Mouse (Mus musculus) urinary bladder, postnatal 10 days (tissue): ENCODE results near the gene Cers2.

ENCODE experiments used
- DNase-seq: peaks from one replicate; pipeline ENCODE4 v3.0.0; 2022; ENCODE audit warnings: low spot score

Gene Cers2

DNA sequence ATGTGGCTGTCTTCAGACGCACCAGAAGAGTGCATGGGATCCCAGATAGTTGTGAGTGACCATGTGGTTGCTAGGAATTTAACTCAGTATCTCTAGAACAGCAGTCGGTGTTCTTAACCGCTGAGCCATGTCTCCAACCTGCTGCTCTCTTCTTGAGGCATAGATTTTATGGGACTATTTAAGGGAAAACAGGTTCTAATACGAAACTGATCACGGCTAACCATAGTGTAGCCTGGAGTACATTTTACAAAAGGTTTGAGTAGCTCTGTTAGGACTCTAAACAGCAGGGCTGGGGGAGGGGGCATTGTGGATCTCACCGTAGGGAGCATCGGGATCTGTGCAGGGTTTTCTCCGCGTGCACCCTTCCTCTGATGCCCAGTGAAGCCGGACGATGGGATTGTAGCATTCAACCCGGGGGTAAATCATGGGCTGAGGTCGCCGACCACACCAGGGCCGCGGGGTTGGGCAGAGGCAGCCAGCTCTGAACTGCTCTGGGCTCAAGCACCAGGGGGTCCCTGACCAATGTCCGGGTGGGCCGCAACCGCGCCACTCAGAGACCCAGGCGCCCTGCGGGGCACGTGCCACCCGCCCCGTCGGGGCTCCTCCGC, at the start of gene Cers2:
Gene Cers2 (plus strand): TSS at position 306 of the 608 bp plus-strand sequence.
- no peak for DNase-seq

DNA sequence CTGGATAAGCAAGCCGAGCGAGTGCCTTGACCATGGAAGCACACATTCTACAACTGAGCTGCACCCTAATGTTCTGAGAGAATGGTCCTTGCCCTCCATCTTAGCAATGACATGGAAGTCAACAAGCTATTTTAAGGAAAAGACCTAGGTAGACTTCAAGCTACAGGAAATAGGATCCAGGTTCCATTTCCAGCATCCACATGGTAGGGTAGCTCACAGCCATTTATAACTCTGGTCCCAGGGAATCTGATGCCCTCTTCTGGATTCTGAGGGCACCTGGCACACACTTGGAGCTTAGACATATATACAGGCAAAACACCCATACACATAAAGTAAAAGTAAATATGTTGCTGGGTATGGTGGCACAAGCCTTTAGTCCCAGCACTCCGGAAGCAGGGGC, 48.5 kb upstream of the Cers2 start:
- no peak for DNase-seq

DNA sequence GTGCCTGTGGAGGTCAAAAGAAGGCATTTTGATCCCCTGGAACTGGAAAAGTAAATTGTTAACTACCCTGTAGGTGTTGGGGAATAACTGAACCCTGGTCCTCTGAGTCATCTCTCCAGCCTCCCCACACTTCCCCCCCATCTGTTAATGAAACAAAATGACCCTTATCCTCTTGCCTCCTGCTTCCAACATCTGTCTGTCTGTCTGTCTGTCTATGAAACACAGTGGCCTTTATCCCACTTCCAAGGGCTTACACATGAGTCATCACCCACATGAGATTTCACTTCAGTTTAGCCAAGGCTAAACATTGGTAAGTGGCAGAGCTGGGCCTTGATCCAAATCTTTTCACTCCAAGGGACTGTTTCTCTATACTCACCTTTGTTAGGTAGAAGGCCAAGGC, 46.7 kb upstream of the Cers2 start:
- no peak for DNase-seq

DNA sequence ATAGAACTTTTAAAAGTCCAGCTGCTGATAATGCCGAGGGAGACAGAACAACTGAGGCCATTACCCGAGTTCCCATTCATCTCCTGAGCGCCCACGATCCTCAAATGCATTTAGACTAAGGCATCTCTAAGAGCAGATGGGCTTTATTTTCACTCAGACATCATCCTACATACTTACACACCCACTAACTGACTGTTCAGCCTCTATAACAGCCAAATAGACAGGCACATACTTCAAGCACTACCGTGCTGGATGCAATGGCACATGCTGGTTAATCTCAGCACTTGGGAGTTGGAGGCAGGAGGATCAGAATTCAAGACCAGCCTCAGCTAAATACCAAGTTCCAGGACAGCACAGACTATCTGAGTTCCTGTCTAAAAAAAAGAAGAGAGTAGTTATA, 44.8 kb upstream of the Cers2 start:
- no peak for DNase-seq

DNA sequence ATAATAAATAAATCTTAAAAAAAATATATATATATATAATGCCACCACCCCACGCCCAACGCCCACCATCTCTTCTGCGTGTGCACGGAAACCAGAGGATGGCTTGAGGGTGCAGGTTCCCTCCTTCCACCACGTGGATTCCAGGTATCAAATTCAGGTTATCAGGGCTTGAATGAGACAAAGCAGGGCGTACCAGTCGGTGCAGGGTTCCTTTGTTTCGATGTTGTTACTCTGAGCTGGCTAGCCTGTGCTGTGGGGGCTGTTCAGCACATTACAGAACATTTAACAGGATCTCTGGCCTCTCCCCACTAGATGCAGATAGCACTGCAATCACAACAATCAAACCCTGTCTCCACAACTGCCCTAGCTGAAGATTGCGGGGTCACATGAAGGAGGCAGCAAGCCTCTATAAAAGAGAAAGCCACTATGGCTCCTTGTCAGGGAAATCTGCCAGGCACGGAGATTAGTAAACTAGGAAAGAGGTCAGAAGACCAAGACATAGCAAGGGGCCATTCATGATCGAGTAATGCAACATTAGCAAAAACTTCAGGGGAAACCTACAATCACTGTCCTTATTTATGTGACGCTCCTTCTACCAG, 43.7 kb upstream of the Cers2 start:
- DNase-seq, result no peak

DNA sequence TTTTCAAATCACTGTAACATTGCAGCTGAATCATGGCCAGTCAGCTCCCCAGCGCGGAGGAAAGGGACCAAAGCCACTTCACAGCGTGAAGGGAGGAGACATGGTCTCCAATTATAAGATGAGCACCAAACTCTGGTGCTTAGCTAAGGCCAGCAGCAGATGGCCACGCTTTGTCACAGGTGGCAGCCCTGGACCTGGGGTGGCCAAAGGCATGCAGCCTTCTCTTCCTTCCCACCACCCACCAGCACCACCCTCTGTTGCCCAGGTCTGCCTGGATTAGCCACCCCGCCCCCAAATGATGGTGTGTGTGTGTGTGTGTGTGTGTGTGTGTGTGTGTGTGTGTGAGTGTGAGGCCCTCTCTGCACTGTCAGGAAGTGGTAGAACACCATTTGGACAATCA, 41.1 kb upstream of the Cers2 start:
- DNase-seq, result no peak

DNA sequence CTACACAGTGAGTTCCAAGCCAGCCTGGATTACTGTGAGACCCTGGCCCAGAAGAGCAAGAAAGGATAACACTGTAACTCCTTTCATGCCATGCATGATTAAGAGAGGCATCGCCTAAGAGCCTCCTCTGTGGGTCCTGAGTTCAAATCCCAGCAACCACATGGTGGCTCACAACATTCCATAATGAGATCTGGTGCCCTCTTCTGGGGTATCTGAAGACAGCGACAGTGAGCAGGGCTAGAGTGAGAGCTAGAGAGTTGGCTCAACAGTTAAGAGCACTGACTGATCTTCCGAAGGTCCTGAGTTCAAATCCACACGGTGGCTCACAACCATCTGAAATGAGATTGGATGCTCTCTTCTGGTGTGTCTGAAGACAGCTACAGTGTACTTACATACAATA, 40.1 kb upstream of the Cers2 start:
- no peak for DNase-seq

DNA sequence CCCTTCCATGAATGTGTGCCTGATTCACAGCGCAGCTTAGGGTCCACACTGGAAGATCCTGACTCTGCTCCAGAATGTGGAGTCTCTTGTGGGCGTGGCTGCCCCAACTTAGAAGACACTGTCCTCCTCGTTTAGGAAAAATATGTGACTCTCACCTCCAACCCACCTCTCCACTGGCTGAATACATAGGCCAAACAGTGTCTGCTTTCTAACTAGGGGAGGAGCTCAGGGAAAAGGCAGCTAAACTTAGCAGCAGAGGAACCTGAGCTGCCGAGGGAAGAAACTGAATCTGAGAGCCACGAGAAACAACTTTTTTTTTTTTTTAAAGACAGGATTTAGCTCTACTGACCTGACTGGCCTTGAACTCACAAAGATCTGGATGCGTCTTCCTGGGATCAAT, 39.4 kb upstream of the Cers2 start:
- DNase-seq, result no peak

DNA sequence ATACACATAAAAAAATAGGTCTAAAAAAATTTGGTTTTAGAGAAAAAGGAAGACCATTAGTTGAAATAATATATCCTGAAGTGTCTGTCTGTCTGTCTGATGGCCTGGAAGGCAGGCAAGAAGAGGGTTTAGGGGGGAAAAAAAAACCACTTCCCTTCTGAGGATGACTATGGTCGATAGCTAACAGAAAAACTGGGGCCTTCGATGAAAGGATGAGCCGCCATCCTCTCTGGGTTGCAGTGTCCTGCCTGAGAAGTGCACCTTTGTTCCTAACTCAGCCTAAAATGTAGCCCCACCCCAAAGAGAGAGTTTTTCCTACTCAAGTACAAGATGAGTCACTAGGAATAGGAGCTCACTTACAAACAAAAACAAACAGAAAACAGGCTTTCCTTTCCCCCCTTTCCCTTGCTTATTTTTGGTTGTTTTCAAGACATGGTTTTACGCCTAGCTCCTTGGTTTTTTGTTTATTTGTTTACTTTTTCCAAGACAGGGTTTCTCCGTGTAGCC, 38.1 kb upstream of the Cers2 start:
- DNase-seq, result no peak

DNA sequence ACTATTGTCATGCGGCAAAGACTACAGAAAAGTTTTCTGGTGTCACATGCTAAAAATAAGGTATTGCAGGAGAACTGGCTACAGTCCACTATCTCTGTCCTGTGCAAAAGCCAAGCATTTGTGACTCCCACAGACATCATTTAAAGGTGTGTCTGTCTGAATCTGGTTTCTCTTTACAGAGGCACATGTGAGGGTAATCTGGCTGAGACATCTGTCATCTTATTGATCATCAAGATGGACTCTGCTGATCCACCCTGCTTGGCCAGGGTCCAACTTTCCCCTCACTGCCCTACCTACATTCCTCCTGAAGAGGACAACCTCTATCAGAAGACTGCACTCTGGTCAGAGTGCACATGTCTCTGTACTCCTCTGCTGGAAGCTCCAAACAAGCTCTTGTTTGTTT, 37.4 kb upstream of the Cers2 start:
- no peak for DNase-seq

DNA sequence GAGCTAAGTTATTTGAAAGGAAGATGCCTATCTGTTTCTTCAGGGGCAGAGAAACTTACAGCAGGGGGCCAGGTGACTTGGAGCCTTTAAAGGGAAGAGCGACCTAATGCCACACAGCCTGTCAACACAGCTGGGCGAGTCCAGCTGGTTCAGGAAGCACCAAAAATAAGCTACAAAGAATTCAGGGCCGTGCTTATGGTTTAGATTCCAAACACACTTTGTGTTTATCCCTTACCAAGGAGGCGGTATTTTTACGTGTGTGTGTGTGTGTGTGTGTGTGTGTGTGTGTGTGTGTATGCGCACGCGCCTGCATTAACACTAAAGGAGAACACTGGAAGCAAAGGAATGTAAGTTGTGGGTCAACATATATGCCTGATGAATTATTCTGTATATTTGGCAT, 33.8 kb upstream of the Cers2 start:
- DNase-seq, result no peak

DNA sequence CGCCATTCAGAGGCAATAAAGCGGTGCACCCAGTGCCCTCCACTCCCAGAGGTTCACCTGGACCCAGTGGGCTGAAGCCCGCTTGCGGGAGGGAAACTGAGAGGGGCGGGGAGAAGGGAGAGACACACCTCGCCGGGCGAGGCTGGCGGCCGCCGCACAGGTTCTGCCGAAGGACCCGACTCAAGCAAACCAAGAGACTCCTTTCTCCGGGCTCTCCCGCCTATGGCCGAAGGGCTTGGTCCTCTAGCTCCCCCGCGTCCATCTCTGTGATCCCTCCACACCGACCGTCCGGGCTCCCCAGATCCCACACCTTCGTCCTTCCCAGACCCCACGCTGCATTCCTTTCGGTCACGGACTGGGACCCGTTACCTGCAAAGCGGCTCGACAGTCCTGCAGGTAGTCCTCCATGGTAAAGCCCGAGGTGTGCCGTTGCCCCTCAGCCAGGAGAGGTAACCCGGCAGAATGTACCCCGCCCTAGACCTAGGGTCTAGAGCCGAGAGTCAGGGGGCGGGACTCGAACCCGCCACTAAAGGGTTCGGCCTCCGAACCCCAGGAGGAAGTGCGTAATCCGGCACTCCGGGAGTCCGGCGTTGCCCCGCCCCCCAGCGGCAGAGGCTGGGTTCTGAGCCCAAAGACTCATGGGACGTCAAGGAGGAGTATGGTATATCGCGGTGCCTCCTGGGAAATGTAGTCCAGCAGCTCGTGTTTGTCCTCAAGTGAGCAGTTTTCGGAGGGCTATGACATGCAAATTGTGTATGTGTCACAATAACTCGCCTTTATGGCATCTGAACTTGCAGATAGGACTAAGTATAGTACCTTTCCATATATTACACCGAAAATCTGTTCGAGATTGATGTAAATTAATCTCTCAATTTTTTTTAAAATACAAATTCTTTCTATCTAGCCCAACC, 33.1 kb upstream of the Cers2 start, which contains the start of the genes Mindy1 and Prune1:
Gene Mindy1 (plus strand): TSS at position 130 of the 911 bp plus-strand sequence.
Gene Prune1 (minus strand): TSS at position 861 of the 911 bp plus-strand sequence.
- DNase-seq, result peak; percentile 95

DNA sequence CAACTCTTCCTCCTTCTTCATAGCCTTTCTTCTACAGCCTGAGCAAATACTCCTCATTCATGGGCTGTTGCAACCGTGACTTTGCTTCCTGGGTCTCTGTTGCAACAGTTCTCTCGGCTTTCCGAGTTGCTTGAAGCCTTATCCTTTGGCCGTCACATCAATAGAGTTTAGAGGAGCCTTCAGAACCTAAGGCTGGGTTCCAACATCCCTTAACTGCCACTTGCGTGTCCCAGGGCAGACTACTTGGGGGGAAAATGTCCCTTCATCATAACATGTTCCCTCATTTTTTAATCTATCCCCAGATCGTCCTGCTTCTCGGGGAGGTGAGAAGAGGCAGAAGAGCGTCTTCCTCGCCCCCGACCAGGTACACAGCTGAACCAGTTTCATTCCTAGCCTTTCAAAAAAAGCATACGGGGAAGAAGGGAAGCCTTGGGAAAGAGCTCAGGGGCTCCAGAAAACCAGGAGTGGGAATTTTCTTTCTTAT, 32.2 kb upstream of the Cers2 start:
- DNase-seq, result no peak

DNA sequence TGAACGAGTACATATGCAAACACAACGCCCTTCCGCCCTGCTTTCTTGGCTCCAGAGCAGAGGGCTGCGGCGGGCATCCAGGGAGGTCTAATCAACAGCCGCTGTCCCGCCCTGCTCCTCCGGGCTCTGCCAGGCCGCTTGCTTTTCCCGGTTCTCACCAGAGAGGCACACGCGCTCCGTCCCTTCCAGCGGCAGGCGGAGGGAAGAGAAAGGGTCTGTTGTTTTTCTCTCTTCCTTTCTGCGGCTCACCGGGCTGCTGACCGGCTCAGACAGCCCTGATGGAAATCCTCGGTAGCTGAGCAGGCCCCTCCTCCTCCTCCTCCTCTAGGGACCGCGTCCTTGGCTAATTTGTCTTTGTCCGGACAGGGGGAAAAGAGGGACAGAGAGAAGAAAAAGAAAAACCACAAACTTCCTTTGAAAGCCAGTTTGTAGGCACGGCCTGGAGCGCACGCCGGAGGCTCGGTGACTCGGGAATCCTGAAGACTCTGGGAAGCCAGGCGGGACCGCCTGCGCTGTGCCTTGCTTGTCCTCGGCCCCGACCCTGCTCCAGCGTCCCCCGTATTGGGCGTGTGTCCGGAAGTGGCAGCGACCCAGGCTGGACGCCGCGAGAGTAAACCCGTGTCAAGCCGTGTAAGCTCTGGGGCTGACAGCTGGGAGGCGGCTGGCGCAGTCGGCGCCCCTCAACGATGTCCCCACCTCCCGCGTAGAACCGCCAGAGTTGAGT, 31.6 kb upstream of the Cers2 start:
- peak; percentile 43 for DNase-seq

DNA sequence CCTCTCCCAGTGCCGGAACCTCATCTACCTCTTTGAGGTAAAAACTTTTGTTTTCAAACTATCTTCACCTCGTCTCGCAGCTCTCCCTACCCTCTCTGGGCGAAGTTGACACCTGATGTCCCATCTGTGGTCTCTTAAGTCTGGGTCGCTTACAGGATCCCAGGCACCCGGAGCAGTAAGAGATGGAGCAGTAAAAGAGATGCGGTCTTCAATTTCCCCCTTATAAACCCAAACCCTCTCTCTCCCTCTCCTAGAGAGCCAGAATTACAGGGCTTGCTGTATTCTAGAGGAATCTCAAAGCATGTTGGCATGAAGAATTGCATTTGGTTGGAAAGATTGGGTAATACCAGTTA, 31.0 kb upstream of the Cers2 start:
- no peak for DNase-seq

DNA sequence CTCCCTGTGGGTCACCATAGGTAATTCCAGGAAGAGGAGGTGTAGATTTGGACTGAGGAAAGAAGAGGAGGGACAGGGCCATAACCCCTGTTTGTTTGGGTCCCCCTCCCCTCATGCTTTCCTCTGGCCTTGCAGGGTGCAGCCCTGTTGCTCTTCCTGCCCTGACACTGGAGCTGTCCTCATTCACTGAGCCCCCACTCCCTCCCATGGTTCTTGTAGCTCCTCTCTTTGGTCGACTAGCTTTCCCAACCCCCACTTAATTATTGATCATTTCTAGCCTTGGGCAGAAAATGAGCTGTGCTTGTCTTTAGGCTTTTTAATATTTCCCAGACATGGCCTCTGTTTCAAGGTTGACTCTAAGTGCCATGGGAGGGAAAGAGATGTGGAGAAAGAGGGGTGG, 30.5 kb upstream of the Cers2 start:
- no peak for DNase-seq

DNA sequence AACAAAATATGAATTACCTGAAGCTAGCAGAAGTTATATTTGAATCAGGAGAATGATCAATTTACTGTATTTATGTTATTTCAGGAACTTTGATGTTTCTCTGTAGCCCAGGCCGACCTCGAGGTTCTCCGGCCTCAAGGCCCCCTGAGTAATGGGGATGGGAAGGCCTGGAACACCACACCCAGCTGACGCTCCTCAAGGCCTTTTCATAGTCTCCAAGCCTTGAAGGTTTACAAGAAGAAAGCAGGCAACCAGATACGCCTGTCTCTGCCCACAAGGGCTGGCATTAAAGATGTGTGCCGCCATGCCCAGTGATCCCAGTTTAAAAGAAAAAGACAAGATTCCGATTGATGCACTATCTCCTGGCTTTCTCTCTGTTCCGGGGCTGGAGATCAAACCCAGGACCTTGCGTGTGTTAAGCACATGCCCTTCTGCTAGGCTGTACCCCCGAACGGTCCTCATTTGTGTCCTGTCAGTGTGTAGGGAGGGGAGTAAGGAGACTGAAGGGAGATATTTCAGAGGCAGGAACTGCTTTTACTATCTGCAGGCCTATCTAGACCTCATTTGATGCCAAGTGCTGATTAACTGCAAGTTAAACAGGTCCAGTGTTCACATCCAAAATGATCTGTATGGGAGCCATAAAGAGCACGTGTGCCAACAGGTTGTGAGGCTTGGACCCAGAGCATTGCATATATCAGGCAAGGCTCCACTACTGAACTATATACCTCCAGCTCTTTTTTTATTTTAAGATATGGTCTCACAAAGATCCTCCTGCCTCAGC, 29.9 kb upstream of the Cers2 start:
- DNase-seq, result no peak

DNA sequence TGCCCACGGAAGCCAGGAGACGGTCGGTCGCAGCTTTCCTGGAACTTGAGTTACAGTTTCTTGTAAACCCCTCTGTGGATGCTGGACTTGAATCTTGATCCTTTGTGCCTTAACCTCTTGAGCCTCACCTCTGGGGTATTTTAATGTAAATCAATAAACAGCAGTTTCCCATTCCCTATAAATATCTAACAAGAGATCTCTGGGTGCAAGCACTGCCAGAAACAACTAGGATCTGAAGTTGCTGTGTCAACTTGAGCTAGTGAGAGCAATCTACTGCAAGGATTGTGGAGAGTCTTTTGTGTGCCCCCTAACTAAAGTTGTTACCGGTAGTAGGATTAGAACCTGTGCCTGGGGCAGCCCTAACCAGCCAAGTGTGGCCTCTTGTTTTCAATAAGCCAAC, 29.2 kb upstream of the Cers2 start:
- DNase-seq, result no peak

DNA sequence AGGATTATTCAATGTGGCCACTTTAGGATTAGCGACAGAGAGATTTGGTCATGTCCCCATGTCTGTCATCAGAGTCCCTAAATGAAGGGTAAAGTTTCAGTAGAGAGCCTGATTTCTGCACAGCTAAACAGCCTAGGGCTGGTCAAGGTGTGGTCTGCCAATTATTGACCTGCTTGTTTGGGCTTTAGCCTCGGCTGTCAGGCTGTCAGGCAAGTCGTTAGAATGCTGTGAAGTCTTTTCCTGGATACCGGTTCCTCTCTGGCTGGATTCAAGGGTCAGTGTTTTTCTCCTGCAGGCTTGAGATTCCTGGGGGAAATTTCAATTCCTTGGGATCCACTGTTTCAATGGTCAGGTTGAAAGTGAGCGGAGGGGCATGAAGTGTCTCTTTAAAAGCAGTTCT, 28.6 kb upstream of the Cers2 start:
- DNase-seq, result no peak

DNA sequence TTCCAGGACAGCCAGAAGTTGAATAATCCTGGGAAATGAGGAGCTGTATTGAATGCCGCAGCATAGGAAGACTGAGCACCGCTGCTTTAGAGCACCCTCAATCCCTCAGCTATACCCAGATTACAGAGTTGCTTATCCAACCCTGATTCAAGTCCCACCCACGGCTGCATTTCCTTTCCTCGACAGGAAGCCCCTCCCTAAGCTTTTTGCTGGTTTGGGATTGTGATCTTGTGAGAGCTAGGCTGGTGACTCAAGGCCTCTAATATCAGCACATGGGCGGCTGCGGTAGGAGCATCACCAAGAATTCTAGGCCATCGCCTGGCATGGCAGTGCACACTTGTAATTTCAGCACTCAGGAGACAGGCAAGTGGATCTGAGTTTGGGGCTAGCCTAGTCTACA, 28.1 kb upstream of the Cers2 start:
- no peak for DNase-seq

DNA sequence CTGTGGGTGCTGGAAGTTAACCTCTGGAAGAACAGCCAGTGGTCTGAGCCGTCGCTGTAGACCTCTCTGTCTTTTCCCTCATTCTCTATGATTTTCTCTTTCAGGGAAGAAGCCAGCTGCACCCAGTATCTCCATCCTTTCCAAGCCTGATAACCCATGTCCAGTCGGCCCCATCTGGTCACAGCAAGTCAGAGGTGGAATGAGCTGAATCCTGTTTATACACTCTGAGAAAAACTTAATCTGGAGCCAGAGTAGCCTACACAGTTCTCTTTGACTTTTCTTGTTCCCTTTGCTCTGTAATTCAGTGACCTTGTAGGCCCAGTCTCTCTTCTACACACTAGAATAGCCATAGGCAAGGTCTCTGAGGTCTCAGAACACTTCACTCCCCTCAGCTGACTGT, 27.1 kb upstream of the Cers2 start:
- DNase-seq, result no peak
